In genomic region chr10:117166785-117167425, GRCm38 (mm10) we compare ENCODE assay signal across 16 mouse cellular contexts. TPM values are rescaled to one million over a fixed set of nuclear protein-coding genes. Genes with fewer than 3 reads are reported as not detected.
DNase-seq lines count a peak whose midpoint lies in the region; ATAC-seq and TF ChIP-seq lines count a peak whose summit lies in the region.
"Had no signal": no experiment of that assay in that cellular context is flagged by ENCODE, and none has a peak within 500 bp of the region (broad histone marks: within the 10 kb centered on the region; RNA-seq: fewer than 3 reads in every experiment).

No protein-coding gene starts in this region.

- no peak for DNase-seq in heart, adult 8-10 months (ENCODE audit: low spot score)
- peak; percentile 66 for DNase-seq in c-Kit-negative CD71-positive TER-119-positive erythroid progenitor cells, embryonic 14.5 days (ENCODE audit: low read depth, low spot score)
- DNase-seq in liver, embryonic 13.5 days, result peak; percentile 74
- DNase-seq in embryo, embryonic 10 days (ENCODE audit: low spot score), result no peak
- DNase-seq in lung, postnatal 36 days, result no peak
- DNase-seq: adrenal gland, postnatal 36 days; B cell, adult 2 months; cerebellum, postnatal 25 days; kidney, postnatal 25 days had no signal

- H3K4me2 ChIP-seq in heart, embryonic 13.5 days, result no peak overlapping the region
- H3K4me2 ChIP-seq in liver, embryonic 13.5 days, result peak overlapping the region; percentile 45
- H3K4me2 ChIP-seq: forebrain, embryonic 12.5 days; hindbrain, embryonic 12.5 days; limb, embryonic 12.5 days; neural tube, embryonic 13.5 days had no signal

- peak; percentile 94 for TF ChIP-seq EP300 in ES-Bruce4 (IDR thresholded peaks at IDR 0.05; ENCODE audit: insufficient read depth, low read depth, low read length)

- TF ChIP-seq CTCF in ES-Bruce4 (IDR thresholded peaks at IDR 0.05; ENCODE audit: low read depth, low read length), result no peak

- no peak overlapping the region for H3K4me3 ChIP-seq in heart, embryonic 13.5 days
- H3K4me3 ChIP-seq in ES-Bruce4 (ENCODE audit: low read depth, low read length), result no peak overlapping the region
- peak overlapping the region; percentile 22; the same call in 1 of the 2 replicates for H3K4me3 ChIP-seq in liver, embryonic 13.5 days (replicated peaks)
- H3K4me3 ChIP-seq: forebrain, embryonic 12.5 days; hindbrain, embryonic 12.5 days; limb, embryonic 12.5 days; neural tube, embryonic 13.5 days had no signal

- H3K27me3 ChIP-seq in heart, embryonic 13.5 days (replicated peaks), result no peaks in the 10 kb centered on the region
- H3K27me3 ChIP-seq in ES-Bruce4 (ENCODE audit: control insufficient read depth, insufficient read depth, low read length, poor library complexity, severe bottlenecking), result no peaks in the 10 kb centered on the region
- H3K27me3 ChIP-seq in liver, embryonic 13.5 days, result 0 out of 2 replicates have a peak, but pooled peaks cover 9% of the 10 kb centered on the region
- H3K27me3 ChIP-seq: forebrain, embryonic 12.5 days; hindbrain, embryonic 12.5 days; limb, embryonic 12.5 days; neural tube, embryonic 13.5 days had no signal

- WGBS in heart, embryonic 13.5 days, result 82% methylated on average over 11 of the region's 11 CpGs
- 66% methylated on average over 11 of the region's 11 CpGs for WGBS in liver, embryonic 13.5 days (ENCODE audit: insufficient replicate concordance)

- H3K4me1 ChIP-seq in heart, embryonic 13.5 days, result peaks cover 10% of the 10 kb centered on the region
- H3K4me1 ChIP-seq in ES-Bruce4 (ENCODE audit: control insufficient read depth, insufficient read depth, low read length), result no peaks in the 10 kb centered on the region
- H3K4me1 ChIP-seq in liver, embryonic 13.5 days (replicated peaks), result peaks cover 50% of the 10 kb centered on the region
- H3K4me1 ChIP-seq: forebrain, embryonic 12.5 days; hindbrain, embryonic 12.5 days; limb, embryonic 12.5 days had no signal

- H3K36me3 ChIP-seq in heart, embryonic 13.5 days, result no peaks in the 10 kb centered on the region
- no peaks in the 10 kb centered on the region for H3K36me3 ChIP-seq in ES-Bruce4 (ENCODE audit: control insufficient read depth, insufficient read depth, low read length, poor library complexity, severe bottlenecking)
- H3K36me3 ChIP-seq in liver, embryonic 13.5 days, result no peaks in the 10 kb centered on the region
- H3K36me3 ChIP-seq: forebrain, embryonic 12.5 days; hindbrain, embryonic 12.5 days; limb, embryonic 12.5 days; neural tube, embryonic 13.5 days had no signal

- H3K9ac ChIP-seq in heart, embryonic 13.5 days, result no peak overlapping the region
- no peak overlapping the region for H3K9ac ChIP-seq in ES-Bruce4 (ENCODE audit: low read depth, poor library complexity, severe bottlenecking)
- H3K9ac ChIP-seq in liver, embryonic 13.5 days, result peak overlapping the region; percentile 52
- H3K9ac ChIP-seq: forebrain, embryonic 12.5 days; hindbrain, embryonic 12.5 days; limb, embryonic 12.5 days; neural tube, embryonic 13.5 days had no signal

- H3K9me3 ChIP-seq in heart, embryonic 13.5 days, result no peaks in the 10 kb centered on the region
- no peaks in the 10 kb centered on the region for H3K9me3 ChIP-seq in ES-Bruce4 (replicated peaks; ENCODE audit: control insufficient read depth, insufficient read depth, low read length, poor library complexity, severe bottlenecking)
- no peaks in the 10 kb centered on the region for H3K9me3 ChIP-seq in liver, embryonic 13.5 days (replicated peaks)
- H3K9me3 ChIP-seq: forebrain, embryonic 12.5 days; hindbrain, embryonic 12.5 days; limb, embryonic 12.5 days; neural tube, embryonic 13.5 days had no signal

- H3K27ac ChIP-seq in heart, embryonic 13.5 days (replicated peaks), result no peak overlapping the region
- peak overlapping the region; percentile 60 for H3K27ac ChIP-seq in ES-Bruce4 (ENCODE audit: insufficient read depth, low read length)
- H3K27ac ChIP-seq in liver, embryonic 13.5 days, result peak overlapping the region; percentile 85
- H3K27ac ChIP-seq: forebrain, embryonic 12.5 days; hindbrain, embryonic 12.5 days; limb, embryonic 12.5 days; neural tube, embryonic 13.5 days had no signal

- ATAC-seq in heart, embryonic 13.5 days (ENCODE audit: extremely low read depth, insufficient number of reproducible peaks, low FRiP score, low TSS enrichment), result peak; percentile 42; the same call in 1 of the 2 replicates
- ATAC-seq in liver, embryonic 13.5 days (ENCODE audit: low read depth), result peak; percentile 95
- ATAC-seq in CD4-positive, CD25-positive, alpha-beta regulatory T cell, adult 4 months, result no peak

- no peak for TF ChIP-seq POLR2A in ES-Bruce4 (IDR thresholded peaks at IDR 0.05; ENCODE audit: insufficient read depth, low read length)

RNA-seq across cellular contexts. Expression of gene Frs2, which starts 18.6 kb away (rescaled TPM):
- 14.7 and 16.2 TPM in 2 replicates for polyA plus RNA-seq in heart, embryonic 13.5 days (2015; fragmentation: Nextera tagmentation; extraction: Ambion mirVana)
- total RNA-seq in heart, adult 8-10 months (2022), result 10 to 100 TPM; 15.2 to 16.8 (median 15.9) TPM
- 43.3 and 49.0 TPM in 2 replicates for polyA plus RNA-seq in ES-Bruce4 (2011; ENCODE audit: insufficient read depth, insufficient read length, low read depth, missing spikeins)
- 8.1 and 11.7 TPM in 2 replicates for polyA plus RNA-seq in liver, embryonic 13.5 days (2015; fragmentation: Nextera tagmentation; extraction: Ambion mirVana)
- polyA plus RNA-seq in CD4-positive, CD25-positive, alpha-beta regulatory T cell, adult 4 months (2017; shearing (Covaris generic)), result 1 to 10 TPM; 8.4 to 9.3 TPM

RNA-seq across cellular contexts. Expression of gene Yeats4, which starts 57.4 kb away (rescaled TPM):
- 46.6 and 54.1 TPM in 2 replicates for polyA plus RNA-seq in heart, embryonic 13.5 days (2015; fragmentation: Nextera tagmentation; extraction: Ambion mirVana)
- 10 to 100 TPM; 25.6 to 32.7 (median 26.6) TPM for total RNA-seq in heart, adult 8-10 months (2022)
- polyA plus RNA-seq in ES-Bruce4 (2011; ENCODE audit: insufficient read depth, insufficient read length, low read depth, missing spikeins), result 60.6 and 65.1 TPM in 2 replicates
- polyA plus RNA-seq in liver, embryonic 13.5 days (2015; fragmentation: Nextera tagmentation; extraction: Ambion mirVana), result 49.2 and 56.2 TPM in 2 replicates
- 10 to 100 TPM; 19.1 to 24.6 TPM for polyA plus RNA-seq in CD4-positive, CD25-positive, alpha-beta regulatory T cell, adult 4 months (2017; shearing (Covaris generic))

Comparison
In these comparisons a context has a peak if more than half of its experiments do, and no peak if none do; other contexts are left out.
1. DNase-seq: peak in c-Kit-negative CD71-positive TER-119-positive erythroid progenitor cells, embryonic 14.5 days (single experiment) and liver, embryonic 13.5 days (single experiment); none in heart, adult 8-10 months (single experiment), embryo, embryonic 10 days (single experiment) and lung, postnatal 36 days (single experiment).